Mouse (Mus musculus) retina, adult 2 months (tissue): Measurements from ENCODE around the gene Cnn2.
"Not testable (repeated sequence)": the region's sequence is repeated elsewhere in the genome, so short reads cannot be mapped to it uniquely, and the experiment has no call there.

Experiments used
- DNase-seq: peaks from one replicate; pipeline ENCODE4 v3.0.0-alpha.2; 2012; ENCODE audit warnings: low read depth, low spot score

Gene Cnn2

DNA sequence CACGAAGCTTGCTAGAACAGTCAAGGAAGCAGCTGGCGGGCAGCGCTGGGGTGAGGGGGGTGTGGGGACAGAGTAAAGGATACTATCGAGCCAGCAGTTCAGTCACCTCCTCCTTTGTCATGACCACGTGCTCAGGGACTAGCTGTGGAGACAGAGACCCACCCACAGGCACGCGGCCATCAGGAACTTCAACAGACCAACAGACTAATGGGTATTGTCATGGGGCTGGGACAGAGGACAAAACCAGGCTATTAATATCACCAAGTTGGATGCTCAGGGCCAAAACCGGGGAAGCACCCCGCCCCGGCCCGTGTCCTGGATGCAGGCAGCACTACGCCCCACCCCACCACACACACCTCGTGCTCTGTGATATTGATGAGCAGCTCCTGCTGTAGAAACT, 48.4 kb downstream of the Cnn2 start:
- no peak for DNase-seq

GRCm38 (mm10) chr10:80039559-80039979, 51.2 kb downstream of the Cnn2 start, which contains the start of gene Polr2e:
Gene Polr2e (minus strand): TSS chr10:80039795.
- peak; percentile 98 for DNase-seq

DNA sequence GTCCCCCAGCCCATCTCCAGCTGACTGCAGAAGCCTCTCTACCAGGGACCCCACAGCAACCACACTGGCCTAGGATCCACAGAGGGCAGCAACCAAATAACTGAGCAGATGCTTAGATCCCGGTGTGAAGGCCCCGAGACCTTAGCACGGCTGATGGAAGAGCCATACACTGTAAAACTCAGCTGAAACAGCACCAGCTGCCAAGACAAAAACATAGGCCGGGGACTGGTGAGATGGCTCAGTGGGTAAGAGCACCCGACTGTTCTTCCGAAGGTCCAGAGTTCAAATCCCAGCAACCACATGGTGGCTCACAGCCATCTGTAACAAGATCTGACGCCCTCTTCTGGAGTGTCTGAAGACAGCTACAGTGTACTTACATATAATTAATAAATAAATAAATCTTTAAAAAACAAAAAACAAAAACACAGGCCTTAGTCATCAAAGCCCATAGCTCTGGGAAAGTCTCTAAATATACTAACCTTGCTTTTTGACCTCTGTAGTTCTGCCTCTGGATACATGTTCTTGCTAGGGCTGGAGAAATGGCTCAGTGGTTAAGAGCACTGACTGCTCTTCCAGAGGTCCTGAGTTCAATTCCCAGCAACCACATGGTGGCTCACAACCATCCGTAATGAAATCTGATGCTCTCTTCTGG, 53.2 kb downstream of the Cnn2 start:
- DNase-seq, result not testable (repeated sequence)

DNA sequence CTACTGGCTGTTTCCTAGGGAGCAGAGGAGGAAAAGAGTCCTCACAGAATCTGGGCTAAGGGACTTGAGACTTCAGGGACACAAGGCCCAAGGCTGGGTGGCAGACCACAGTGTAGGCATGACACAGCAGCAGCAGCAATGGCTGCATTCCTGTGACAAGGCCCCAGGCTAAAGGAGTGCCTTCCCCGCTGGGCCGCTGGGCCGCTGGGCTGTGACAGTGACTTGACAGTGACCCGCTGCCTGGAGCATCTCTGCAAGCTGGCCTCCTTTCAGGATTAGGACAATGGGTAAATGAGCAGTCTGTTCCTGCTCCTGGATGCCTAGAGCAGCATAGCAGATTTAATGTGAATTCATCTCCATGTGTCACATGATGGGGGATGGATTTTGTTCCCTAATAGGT, 55.7 kb downstream of the Cnn2 start:
- DNase-seq, result no peak

DNA sequence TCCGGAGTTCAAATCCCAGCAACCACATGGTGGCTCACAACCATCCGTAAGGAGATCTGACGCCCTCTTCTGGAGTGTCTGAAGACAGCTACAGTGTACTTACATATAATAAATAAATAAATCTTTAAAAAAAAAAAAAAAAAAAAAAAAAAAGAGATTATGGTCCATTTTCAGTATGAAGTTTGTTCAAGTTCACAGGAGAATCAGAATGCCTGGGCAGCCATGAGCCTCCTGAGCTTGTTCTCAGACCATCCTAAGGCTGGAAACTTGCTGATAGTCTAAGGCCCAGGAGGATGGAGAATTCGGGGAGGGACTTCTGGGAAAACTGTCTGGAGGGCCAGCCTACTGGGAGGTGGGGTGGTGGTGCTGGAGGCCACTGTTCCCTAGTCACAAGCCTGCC, 57.0 kb downstream of the Cnn2 start:
- DNase-seq, result not testable (repeated sequence)
